Mouse (Mus musculus) intestine, embryonic 16.5 days (tissue): Measurements from ENCODE around the gene Itgb4. TPM values are rescaled to one million over a fixed set of nuclear protein-coding genes. Genes with fewer than 3 reads are reported as not detected.
"Not testable (repeated sequence)": the region's sequence is repeated elsewhere in the genome, so short reads cannot be mapped to it uniquely, and the experiment has no call there.

ENCODE experiments used
- ATAC-seq: fragments of 200-750 bp; cut with Nextera tagmentation; 2 replicates; pipeline ENCODE4 v1.8.0; 2017; ENCODE audit warnings: moderate TSS enrichment, moderate library complexity
- H3K27ac ChIP-seq: fragments of 300-500 bp; sonication (generic); 2 replicates; pipeline ENCODE4 v1.5.1; 2014; ENCODE audit warnings: mild to moderate bottlenecking, low read length
- H3K27me3 ChIP-seq: fragments of 300-500 bp; sonication (generic); replicated peaks from 2 replicates; pipeline ENCODE4 v1.6.1; 2014; ENCODE audit warnings: low read length, control low read depth, mixed read lengths; ENCODE audit not compliant: control insufficient read depth, insufficient read depth
- H3K36me3 ChIP-seq: fragments of 300-500 bp; sonication (generic); 2 replicates; pipeline ENCODE4 v1.6.1; 2014; ENCODE audit warnings: low read length, control low read depth; ENCODE audit not compliant: control insufficient read depth, insufficient read depth
- H3K4me1 ChIP-seq: fragments of 300-500 bp; sonication (generic); 2 replicates; pipeline ENCODE4 v1.6.1; 2014; ENCODE audit warnings: low read length, control low read depth, mixed read lengths; ENCODE audit not compliant: control insufficient read depth, insufficient read depth
- H3K4me2 ChIP-seq: fragments of 300-500 bp; sonication (generic); 2 replicates; pipeline ENCODE4 v1.6.1; 2014; ENCODE audit warnings: low read depth, low read length, control low read depth
- H3K4me3 ChIP-seq: fragments of 300-500 bp; sonication (generic); 2 replicates; pipeline ENCODE4 v1.5.1; 2014; ENCODE audit warnings: mild to moderate bottlenecking, low read length
- H3K9ac ChIP-seq: fragments of 300-500 bp; sonication (generic); 2 replicates; pipeline ENCODE4 v1.6.1; 2014; ENCODE audit warnings: low read depth, low read length
- H3K9me3 ChIP-seq: fragments of 300-500 bp; sonication (generic); 2 replicates; pipeline ENCODE4 v1.6.1; 2016; ENCODE audit warnings: low read length, control low read depth; ENCODE audit not compliant: control insufficient read depth
- WGBS: fragments of 180-500 bp; shearing (Covaris S2); extraction: QIAGEN DNeasy Blood & Tissue Kit; methylation state at CpG from one replicate; pipeline ENCODE4 v1.1.7; 2014; 5-methylcytosine and 5-hydroxymethylcytosine counted together
- polyA plus RNA-seq: library from polyadenylated mRNA; unstranded; fragments of >200 nt; fragmentation: Nextera tagmentation; extraction: Ambion mirVana; gene quantifications from 2 replicates; pipeline ENCODE4 v1.2.1, GENCODE M21; 2015

The Itgb4 gene
- polyA plus RNA-seq, 1 experiment from 2014 or later: 11.9 TPM

- H3K9me3 ChIP-seq: no peaks in the 10 kb centered on the region
- no peaks in the 10 kb centered on the region for H3K4me1 ChIP-seq
- H3K9ac ChIP-seq: no peak overlapping the region
- no peak overlapping the region; the same call in 1 of the 2 replicates for H3K4me3 ChIP-seq
- H3K36me3 ChIP-seq: no peaks in the 10 kb centered on the region
- H3K4me2 ChIP-seq: no peak overlapping the region
- no peak overlapping the region for H3K27ac ChIP-seq
- no peak for ATAC-seq
- no peaks in the 10 kb centered on the region for H3K27me3 ChIP-seq
- WGBS: 64% methylated on average over 6 of the region's 6 CpGs
These were observed 47.1 kb downstream of the Itgb4 start for GRCm38 (mm10) chr11:116021328-116022220.

- WGBS: 51% methylated on average over 4 of the region's 4 CpGs
- ATAC-seq: no peak
- Histone ChIP-seq H3K27ac (no peak overlapping the region), H3K4me1 (no peaks in the 10 kb centered on the region), H3K4me3 (peak overlapping the region; percentile 38), H3K9me3 (no peaks in the 10 kb centered on the region), H3K4me2 (peak overlapping the region; percentile 56), H3K36me3 (no peaks in the 10 kb centered on the region), H3K9ac (no peak overlapping the region), H3K27me3 (no peaks in the 10 kb centered on the region)
These were observed 47.8 kb downstream of the Itgb4 start for GRCm38 (mm10) chr11:116022256-116022780.

DNA sequence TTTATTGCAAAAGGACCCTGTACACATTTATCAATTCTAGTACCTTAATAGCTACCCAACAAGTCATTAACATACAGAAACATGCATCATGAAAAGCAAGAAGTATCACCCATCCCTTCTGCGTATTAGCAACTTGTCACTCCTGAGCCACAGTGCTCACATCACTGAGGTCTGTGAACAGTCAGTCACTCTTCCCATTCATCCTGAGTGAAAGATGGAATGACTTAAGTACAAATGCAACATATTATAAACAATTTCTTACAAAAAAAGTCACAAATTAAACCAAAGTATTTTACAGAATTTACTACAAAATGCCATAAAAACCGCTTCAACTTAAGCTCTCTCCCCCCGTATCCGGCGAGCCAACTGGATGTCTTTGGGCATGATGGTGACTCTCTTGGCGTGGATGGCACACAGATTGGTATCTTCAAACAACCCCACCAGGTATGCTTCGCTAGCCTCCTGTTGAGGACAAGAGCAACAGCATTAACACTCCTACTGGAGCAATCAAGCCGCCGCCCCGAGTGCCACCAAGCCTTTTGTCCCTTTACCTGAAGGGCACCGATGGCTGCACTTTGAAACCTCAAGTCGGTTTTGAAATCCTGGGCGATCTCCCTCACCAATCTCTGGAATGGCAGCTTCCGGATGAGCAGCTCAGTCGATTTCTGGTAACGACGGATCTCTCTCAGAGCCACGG is 48.7 kb downstream of the Itgb4 start:
- peak overlapping the region; percentile 94 for H3K4me3 ChIP-seq
- H3K27ac ChIP-seq: peak overlapping the region; percentile 100
- peak overlapping the region; percentile 99 for H3K9ac ChIP-seq
- H3K36me3 ChIP-seq, H3K4me1 ChIP-seq, H3K27me3 ChIP-seq, ATAC-seq, H3K9me3 ChIP-seq: not testable (repeated sequence)
- peak overlapping the region; percentile 48 for H3K4me2 ChIP-seq
- 2% methylated on average over 18 of the region's 18 CpGs for WGBS

DNA sequence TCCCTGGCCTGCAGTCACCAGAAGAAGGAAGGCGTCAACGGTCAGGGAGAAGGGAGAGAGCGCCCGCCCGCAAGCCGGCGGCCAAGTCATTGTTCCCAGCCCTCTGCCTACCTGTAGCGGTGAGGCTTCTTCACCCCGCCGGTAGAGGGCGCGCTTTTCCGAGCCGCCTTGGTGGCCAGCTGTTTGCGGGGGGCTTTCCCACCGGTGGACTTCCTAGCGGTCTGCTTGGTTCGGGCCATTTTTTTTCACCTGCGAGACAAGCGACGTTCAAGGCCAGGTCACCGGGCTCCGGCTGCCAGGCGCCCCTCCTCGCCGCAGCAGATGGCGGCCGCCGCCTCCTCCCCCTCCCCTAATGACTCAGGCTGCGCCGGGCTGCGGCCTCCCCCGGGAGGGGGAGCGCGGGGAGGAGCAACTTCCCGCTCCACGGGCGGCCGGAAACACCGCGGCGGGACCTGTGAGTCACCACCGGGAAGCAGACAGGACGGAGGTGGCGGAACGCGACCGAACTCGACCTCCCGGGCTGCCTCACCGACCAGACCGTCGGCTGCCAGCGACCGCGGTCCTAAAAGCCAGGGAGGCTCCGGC is 49.4 kb downstream of the Itgb4 start:
- WGBS: under 1% methylated on average over 55 of the region's 57 CpGs
- ATAC-seq: peak; percentile 82
- H3K9me3 ChIP-seq: no peaks in the 10 kb centered on the region

GRCm38 (mm10) chr11:116024356-116024808 is 49.9 kb downstream of the Itgb4 start:
- Histone ChIP-seq H3K9me3 (no peaks in the 10 kb centered on the region), H3K9ac (peak overlapping the region; percentile 99), H3K4me2 (no peak overlapping the region), H3K4me1 (no peaks in the 10 kb centered on the region), H3K27me3 (no peaks in the 10 kb centered on the region), H3K27ac (peak overlapping the region; percentile 100), H3K4me3 (peak overlapping the region; percentile 94), H3K36me3 (no peaks in the 10 kb centered on the region)
- under 1% methylated on average over 37 of the region's 37 CpGs for WGBS
- ATAC-seq: peak; percentile 96

More for the DNA sequence above, 49.4 kb downstream of the Itgb4 start:
- H3K27me3 ChIP-seq: no peaks in the 10 kb centered on the region
- 0 out of 2 replicates have a peak overlapping the region, but pooled peaks have one; percentile 48 for H3K4me2 ChIP-seq
- peak overlapping the region; percentile 94 for H3K4me3 ChIP-seq
- no peaks in the 10 kb centered on the region for H3K36me3 ChIP-seq
- no peaks in the 10 kb centered on the region for H3K4me1 ChIP-seq
- H3K27ac ChIP-seq: peak overlapping the region; percentile 100
- H3K9ac ChIP-seq: peak overlapping the region; percentile 99

GRCm38 (mm10) chr11:116025056-116025845 is 50.7 kb downstream of the Itgb4 start:
- no peaks in the 10 kb centered on the region for H3K9me3 ChIP-seq
- 91% methylated on average over 3 of the region's 3 CpGs for WGBS
- no peak overlapping the region for H3K9ac ChIP-seq
- H3K4me3 ChIP-seq: no peak overlapping the region
- H3K27ac ChIP-seq: no peak overlapping the region
- no peaks in the 10 kb centered on the region for H3K27me3 ChIP-seq
- no peaks in the 10 kb centered on the region for H3K4me1 ChIP-seq
- no peak for ATAC-seq
- H3K36me3 ChIP-seq: no peaks in the 10 kb centered on the region
- no peak overlapping the region for H3K4me2 ChIP-seq

GRCm38 (mm10) chr11:116027756-116028155 is 53.2 kb downstream of the Itgb4 start, which contains the start of gene H3f3b:
Gene H3f3b, minus strand, starts transcription at chr11:116027962.
- 80% methylated on average over 4 of the region's 4 CpGs for WGBS
- H3K9me3 ChIP-seq: no peaks in the 10 kb centered on the region
- no peak for ATAC-seq

GRCm38 (mm10) chr11:116028177-116028865 is 53.8 kb downstream of the Itgb4 start:
- Histone ChIP-seq H3K4me1 (peaks cover 9% of the 10 kb centered on the region), H3K4me2 (no peak overlapping the region), H3K27ac (no peak overlapping the region), H3K4me3 (no peak overlapping the region), H3K9ac (no peak overlapping the region), H3K9me3 (no peaks in the 10 kb centered on the region), H3K27me3 (no peaks in the 10 kb centered on the region), H3K36me3 (no peaks in the 10 kb centered on the region)
- WGBS: 83% methylated on average over 9 of the region's 9 CpGs
- ATAC-seq: no peak

More at GRCm38 (mm10) chr11:116027756-116028155, 53.2 kb downstream of the Itgb4 start, which contains the start of gene H3f3b:
- H3K9ac ChIP-seq: no peak within 1 kb of the TSS
- H3K27ac ChIP-seq: no peak within 1 kb of the TSS
- no peak within 1 kb of the TSS for H3K4me3 ChIP-seq
- no peaks in the 10 kb centered on the region for H3K36me3 ChIP-seq
- H3K4me1 ChIP-seq: peaks cover 8% of the 10 kb centered on the region
- H3K4me2 ChIP-seq: no peak within 1 kb of the TSS
- H3K27me3 ChIP-seq: no peaks in the 10 kb centered on the region
